Mouse (Mus musculus) regulatory T cell (primary cell): ENCODE results near the gene 2410002F23Rik.
"Not testable (repeated sequence)": the region's sequence is repeated elsewhere in the genome, so short reads cannot be mapped to it uniquely, and the experiment has no call there.

ENCODE experiments used
- in situ Hi-C: fragments of 300-600 bp; cut with MboI, MseI; formaldehyde crosslinking; loops from one replicate; pipeline ENCODE4 v1.15.1; 2025; ENCODE audit warnings: high pct_unique_total_duplicates

The 2410002F23Rik gene

GRCm38 (mm10) chr7:44246055-44246983 lies at the start of gene 2410002F23Rik, which contains the start of gene 1700028J19Rik:
TSS of gene 2410002F23Rik (plus strand) at chr7:44246722.
TSS of gene 1700028J19Rik (minus strand) at chr7:44246695.
- in situ Hi-C loops, result loop anchor here (10.0 kb wide), 1 partner anchor 572 kb away; the partner anchor contains the start of gene Ctu1

GRCm38 (mm10) chr7:44197891-44198290 lies 48.6 kb upstream of the 2410002F23Rik start, which contains the start of gene Klk1b3:
TSS of gene Klk1b3 (plus strand) at chr7:44198191.
- in situ Hi-C loops, result no loop called here

GRCm38 (mm10) chr7:44207135-44207534 lies 39.4 kb upstream of the 2410002F23Rik start, which contains the start of gene Klk1b4:
TSS of gene Klk1b4 (plus strand) at chr7:44207435.
- in situ Hi-C loops, result not testable (repeated sequence)

- in situ Hi-C loops, result no loop called here
Measured at GRCm38 (mm10) chr7:44208307-44208706, 38.2 kb upstream of the 2410002F23Rik start.

- in situ Hi-C loops, result no loop called here
Measured at GRCm38 (mm10) chr7:44215645-44216044, 30.9 kb upstream of the 2410002F23Rik start, which contains the start of gene Klk1b5. TSS of gene Klk1b5 (plus strand) at chr7:44215945.

- in situ Hi-C loops, result not testable (repeated sequence)
Measured at GRCm38 (mm10) chr7:44221601-44222000, 24.9 kb upstream of the 2410002F23Rik start.

GRCm38 (mm10) chr7:44222335-44222734 lies 24.2 kb upstream of the 2410002F23Rik start:
- in situ Hi-C loops, result not testable (repeated sequence)

GRCm38 (mm10) chr7:44225076-44225475 lies 21.4 kb upstream of the 2410002F23Rik start, which contains the start of gene Klk1:
TSS of gene Klk1 (plus strand) at chr7:44225360.
- in situ Hi-C loops, result no loop called here

GRCm38 (mm10) chr7:44235909-44236308 lies 10.6 kb upstream of the 2410002F23Rik start, which contains the start of gene Gm36864:
TSS of gene Gm36864 (plus strand) at chr7:44236177.
- in situ Hi-C loops, result no loop called here

GRCm38 (mm10) chr7:44239913-44240312 lies 6.6 kb upstream of the 2410002F23Rik start:
- in situ Hi-C loops, result loop anchor here (10.0 kb wide), 1 partner anchor 565 kb away; the partner anchor contains the start of gene Ctu1

GRCm38 (mm10) chr7:44240712-44241111 lies 5.8 kb upstream of the 2410002F23Rik start:
- in situ Hi-C loops, result loop anchor here (10.0 kb wide), 1 partner anchor 566 kb away; the partner anchor contains the start of gene Ctu1

- in situ Hi-C loops, result loop anchor here (10.0 kb wide), 1 partner anchor 566 kb away; the partner anchor contains the start of gene Ctu1
Measured at GRCm38 (mm10) chr7:44241163-44241562, 5.4 kb upstream of the 2410002F23Rik start.

- in situ Hi-C loops, result loop anchor here (10.0 kb wide), 1 partner anchor 569 kb away; the partner anchor contains the start of gene Ctu1
Measured at GRCm38 (mm10) chr7:44244080-44244479, 2.4 kb upstream of the 2410002F23Rik start.

GRCm38 (mm10) chr7:44246984-44247470 lies 505 bp downstream of the 2410002F23Rik start:
- in situ Hi-C loops, result loop anchor here (10.0 kb wide), 1 partner anchor 572 kb away; the partner anchor contains the start of gene Ctu1

GRCm38 (mm10) chr7:44247971-44248370 lies 1.4 kb downstream of the 2410002F23Rik start:
- in situ Hi-C loops, result loop anchor here (10.0 kb wide), 1 partner anchor 573 kb away; the partner anchor contains the start of gene Ctu1

GRCm38 (mm10) chr7:44249248-44249647 lies 2.7 kb downstream of the 2410002F23Rik start:
- in situ Hi-C loops, result loop anchor here (10.0 kb wide), 1 partner anchor 574 kb away; the partner anchor contains the start of gene Ctu1

GRCm38 (mm10) chr7:44250732-44251275 lies 4.3 kb downstream of the 2410002F23Rik start:
- in situ Hi-C loops, result loop anchor here (10.0 kb wide), 1 partner anchor 1264 kb away; the partner anchor contains the start of gene Nucb1

GRCm38 (mm10) chr7:44253023-44253616 lies 6.6 kb downstream of the 2410002F23Rik start:
- in situ Hi-C loops, result loop anchor here (10.0 kb wide), 1 partner anchor 1262 kb away; the partner anchor contains the start of gene Nucb1

- in situ Hi-C loops, result loop anchor here (10.0 kb wide), 1 partner anchor 1260 kb away; the partner anchor contains the start of gene Nucb1
Measured at GRCm38 (mm10) chr7:44254930-44255329, 8.4 kb downstream of the 2410002F23Rik start.

GRCm38 (mm10) chr7:44257278-44257677 lies 10.8 kb downstream of the 2410002F23Rik start, which contains the start of gene Acp4:
TSS of gene Acp4 (minus strand) at chr7:44257378.
- in situ Hi-C loops, result loop anchor here (10.0 kb wide), 1 partner anchor 1258 kb away; the partner anchor contains the start of gene Nucb1
